Mouse (Mus musculus) ZHBTc4 (cell line): ENCODE measurements around the gene Gm10447.

ENCODE experiments used
- DNase-seq: peaks from one replicate; pipeline ENCODE4 v3.0.0-alpha.2; 2011; ENCODE audit warnings: low read depth, low spot score

Gm10447 gene

GRCm38 (mm10) chr11:53456474-53457371 lies at the start of gene Gm10447, which contains the start of gene Shroom1:
Gene Gm10447, minus strand, starts transcription at chr11:53457110.
Gene Shroom1, plus strand, starts transcription at chr11:53457205.
- peak; percentile 78 for DNase-seq

- DNase-seq = no peak
Measured at GRCm38 (mm10) chr11:53505026-53505663, 48.2 kb upstream of the Gm10447 start.

DNA sequence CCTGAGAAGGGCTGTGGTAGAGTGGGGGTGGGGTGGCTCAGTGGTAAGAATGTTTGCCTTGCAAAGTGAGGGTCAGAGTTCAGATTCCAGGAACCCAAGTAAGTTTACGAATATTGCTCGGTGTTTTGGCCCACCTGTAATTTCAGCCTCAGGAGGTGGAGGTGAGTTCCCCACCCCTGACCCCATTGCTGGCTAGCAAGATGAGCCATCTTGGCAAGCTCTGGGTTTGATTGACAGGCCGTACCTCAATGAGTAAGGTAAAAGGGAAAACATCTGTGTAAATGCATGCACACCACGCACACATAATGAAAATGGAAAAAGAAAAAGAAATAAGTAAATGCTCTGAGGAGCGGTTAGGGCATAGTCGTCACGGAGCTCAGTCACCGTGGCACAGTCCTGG lies 47.5 kb upstream of the Gm10447 start:
- DNase-seq = no peak

- DNase-seq = no peak
Measured at GRCm38 (mm10) chr11:53503738-53504137, 46.8 kb upstream of the Gm10447 start.

DNA sequence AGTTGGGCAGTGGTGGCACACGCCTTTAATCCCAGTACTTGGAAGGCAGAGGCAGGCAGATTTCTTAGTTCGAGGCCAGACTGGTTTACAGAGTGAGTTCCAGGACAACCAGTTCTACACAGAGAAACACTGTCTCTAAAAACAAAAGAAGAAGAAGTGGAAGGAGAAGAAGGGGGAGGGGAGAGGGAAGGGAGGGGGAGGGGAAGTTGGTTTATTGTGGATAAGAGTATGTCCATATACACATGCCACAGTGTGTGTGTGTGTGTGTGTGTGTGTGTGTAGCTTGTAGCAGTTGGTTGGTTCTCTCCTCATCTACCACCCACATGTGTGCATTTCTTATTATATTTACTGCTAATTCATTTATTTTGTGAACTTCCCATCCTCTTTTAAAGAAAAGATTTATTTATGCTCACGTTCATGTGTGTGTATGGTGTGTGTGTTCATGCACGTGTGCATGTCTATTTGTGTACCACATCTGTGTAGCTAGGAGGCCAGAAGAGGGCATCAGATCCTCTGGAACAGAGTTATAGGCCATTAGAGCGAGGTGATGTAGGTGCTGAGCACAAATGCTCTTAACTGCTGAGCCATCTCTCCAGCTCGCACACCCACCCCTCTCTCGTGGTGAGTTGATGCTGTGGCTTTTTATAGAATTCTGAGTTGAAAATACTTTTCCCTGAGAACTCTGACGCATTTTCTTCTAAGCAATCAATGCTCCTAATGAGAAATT lies 45.3 kb upstream of the Gm10447 start:
- no peak for DNase-seq

DNA sequence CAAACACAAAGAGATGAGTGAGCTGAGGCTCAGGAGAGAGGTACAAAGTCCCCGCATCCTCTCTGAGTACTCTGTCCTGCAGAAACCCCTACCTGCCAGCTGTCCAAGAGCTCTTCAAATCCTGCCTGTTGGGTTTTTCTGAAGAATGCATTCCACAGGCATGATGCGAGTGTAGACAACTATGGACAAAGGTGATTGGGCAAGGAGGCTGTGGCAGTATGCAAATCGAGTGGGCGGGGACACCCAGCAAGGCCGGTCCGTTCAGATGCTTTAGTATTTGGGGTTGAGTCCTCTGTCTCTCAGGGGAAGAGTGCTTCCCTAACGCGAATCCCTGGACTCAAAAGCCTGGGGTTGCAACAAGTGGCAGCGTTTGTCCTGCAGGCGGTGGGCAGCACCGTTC lies 43.7 kb upstream of the Gm10447 start:
- DNase-seq = peak; percentile 69

GRCm38 (mm10) chr11:53496946-53497345 lies 40.0 kb upstream of the Gm10447 start:
- no peak for DNase-seq

DNA sequence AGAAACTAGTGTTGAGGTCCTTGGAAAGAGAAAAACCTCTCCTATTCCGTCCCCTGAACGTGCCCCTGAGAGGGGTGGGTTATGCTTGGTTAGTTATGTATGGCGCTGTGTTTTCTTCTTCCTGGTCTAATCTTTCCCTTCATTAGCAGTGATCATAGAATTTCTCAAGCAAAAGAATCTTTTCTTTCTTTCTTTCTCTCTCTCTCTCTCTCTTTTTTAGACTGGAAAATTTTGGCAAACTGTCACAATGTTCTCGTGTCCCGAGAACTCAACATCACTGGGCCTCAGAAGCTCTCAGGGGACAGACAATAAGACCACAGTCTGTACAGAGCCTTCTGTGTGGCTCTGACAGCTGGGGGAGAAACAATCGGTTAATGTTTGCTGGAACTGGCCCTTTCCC lies 38.5 kb upstream of the Gm10447 start:
- DNase-seq = no peak

DNA sequence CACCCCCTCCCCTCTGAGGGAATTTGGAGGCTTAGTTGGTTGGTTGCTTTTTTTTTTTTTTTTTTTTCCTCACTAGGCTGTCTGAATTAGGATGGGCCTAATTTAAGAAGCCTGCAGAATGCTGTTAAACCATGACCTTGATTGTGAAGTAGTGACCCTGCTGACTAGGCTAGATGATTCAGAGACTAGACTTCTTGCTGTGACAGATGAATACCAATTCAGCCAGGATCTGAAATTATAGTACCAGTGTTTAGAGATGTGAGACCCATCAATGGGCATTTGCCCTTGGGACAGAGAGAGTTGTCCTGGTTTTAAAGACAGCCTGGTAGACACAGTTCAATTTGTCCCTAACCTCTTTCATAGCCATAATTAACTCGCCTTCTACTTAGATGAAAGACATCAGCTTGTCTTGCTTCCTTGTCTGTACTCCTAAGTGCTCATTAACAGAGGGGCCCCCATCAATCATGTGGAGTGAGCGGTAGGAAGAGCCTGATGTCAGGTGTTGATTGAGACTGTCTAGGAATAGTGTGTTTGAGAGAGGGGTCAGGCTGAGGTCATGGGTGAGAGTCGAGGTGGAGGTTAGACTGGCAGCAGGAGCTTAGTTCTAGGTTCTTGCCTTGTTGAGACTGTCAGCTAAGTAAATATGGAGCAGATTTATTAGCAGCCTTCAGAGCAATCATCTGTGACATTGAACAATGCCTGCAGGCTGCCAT lies 36.5 kb upstream of the Gm10447 start:
- DNase-seq = peak; percentile 37

DNA sequence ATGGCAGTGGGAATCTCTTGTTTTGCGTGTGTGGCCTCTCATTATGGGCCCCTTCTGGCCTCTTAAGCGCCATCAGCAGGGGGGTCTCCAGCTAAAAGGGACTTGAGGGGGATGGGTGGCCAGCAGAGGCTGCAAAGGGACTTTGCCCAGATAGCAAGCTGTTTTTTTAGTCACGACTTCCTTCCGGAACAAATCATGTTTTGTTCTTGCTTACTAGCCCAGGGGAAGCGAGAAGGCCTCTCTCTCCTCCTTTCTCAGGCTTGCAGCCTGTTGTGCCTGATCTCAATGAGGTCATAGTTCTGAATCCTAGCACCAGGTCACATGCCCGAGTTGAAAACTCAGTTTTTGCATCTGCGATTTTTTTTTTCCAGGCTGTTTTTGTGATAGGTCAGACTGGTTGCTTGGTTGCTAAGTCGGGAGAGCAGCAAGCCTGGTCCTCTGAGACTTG lies 35.1 kb upstream of the Gm10447 start:
- DNase-seq = no peak

GRCm38 (mm10) chr11:53489421-53489820 lies 32.5 kb upstream of the Gm10447 start:
- no peak for DNase-seq

DNA sequence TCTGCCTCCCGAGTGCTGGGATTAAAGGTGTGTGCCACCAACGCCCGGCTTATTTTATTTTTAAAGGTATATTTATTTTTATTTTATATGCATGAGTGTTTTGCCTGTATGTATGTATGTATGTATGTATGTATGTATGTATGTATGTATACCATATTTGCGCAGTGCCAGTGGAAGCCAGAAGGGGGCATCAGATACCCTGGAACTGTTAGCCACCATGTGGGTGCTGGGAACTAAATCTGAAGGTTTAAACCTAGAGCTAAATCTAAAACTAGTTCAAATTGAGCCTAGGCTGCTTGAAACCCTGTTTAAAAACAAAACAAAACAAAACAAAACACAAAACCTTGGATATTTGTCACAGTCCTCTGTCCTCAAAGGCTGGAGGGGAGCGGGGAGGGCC lies 32.1 kb upstream of the Gm10447 start:
- peak; percentile 62 for DNase-seq

- DNase-seq = peak; percentile 60
Measured at GRCm38 (mm10) chr11:53486822-53487594, 30.1 kb upstream of the Gm10447 start.

DNA sequence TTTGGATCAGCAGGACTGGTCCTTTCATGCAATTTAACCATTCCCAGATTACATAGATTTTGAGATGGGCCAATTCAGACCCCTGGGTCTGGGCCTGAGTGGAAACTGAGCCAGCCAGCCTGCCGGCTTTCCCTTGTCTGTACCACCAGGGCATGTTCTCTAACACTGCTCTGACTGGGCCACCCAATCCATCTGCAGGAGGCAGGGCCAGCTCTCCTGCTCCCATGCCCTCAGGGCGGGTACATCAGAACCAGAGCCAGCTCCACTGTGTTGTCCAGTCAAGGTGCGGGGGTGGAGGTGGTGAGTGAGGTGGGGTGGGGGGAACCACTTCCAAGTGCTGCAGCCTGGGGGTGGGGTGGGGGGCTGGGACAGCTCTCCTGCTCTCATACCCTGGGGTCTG lies 29.4 kb upstream of the Gm10447 start:
- no peak for DNase-seq

- DNase-seq = peak; percentile 61
Measured at GRCm38 (mm10) chr11:53485719-53486118, 28.8 kb upstream of the Gm10447 start.

DNA sequence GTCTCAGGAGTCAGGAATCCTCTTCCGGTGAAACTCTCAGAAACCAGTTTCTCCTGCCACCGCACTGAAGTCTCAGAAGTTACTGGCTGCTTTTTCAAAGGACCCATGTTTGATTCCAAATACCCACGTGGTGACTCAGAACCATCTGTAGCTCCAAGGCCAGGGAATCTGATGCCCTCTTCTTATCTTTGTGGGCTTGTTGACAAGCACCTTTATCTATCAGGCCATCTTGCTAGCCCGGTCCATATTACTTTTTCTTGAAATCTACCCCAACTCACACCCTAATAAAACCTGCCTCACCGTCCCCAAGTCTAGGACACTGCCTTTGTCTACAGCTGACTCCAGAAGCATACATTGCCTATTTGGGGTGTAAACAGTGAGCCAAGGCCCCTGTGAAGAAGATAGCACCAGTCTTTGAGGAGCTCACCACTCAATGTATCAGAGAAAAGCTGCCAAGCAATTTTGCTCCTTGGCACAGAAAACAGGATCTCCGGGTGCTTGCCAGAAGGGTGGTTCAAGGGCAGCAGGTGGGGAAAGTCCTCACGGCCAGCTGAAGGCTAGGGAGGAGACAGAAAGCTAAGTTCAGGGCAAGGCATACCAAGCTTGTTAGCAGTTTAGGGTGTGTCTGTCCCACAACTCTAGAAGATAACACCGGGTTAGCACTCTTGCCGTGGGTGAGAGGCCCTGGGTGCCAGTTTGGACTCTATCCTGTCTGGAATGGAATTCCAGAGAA lies 26.4 kb upstream of the Gm10447 start:
- DNase-seq = no peak

- no peak for DNase-seq
Measured at GRCm38 (mm10) chr11:53481088-53481730, 24.3 kb upstream of the Gm10447 start.

DNA sequence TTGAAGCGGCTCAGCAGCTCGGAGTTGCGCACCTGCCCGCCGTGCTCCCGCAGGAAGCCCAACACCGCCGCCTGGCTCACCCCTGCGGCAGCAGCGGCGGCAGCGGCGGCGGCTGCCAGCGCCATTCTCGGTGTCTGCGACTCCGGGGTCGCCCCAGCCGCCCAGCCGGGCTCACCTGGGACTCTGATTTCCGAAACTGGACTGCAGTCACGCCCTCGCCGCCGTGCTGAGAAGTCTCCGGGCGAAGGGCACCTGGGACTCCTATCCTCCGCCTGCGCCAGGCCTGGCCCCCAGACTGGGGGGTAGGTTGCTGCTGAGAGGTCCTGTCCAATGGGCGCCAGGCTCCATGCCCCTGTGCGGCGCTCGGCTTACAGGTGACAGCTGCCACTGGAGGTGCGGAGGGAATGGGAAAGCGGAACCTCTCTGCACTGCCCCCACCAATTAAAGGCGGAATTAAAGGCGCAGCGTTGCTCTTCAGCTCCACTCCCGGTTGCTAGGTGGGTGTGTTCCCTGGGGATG lies 22.9 kb upstream of the Gm10447 start, which contains the start of the genes Gm9945 and Sowaha:
TSS of gene Gm9945 (plus strand) at position 384 of the 519 bp plus-strand sequence.
TSS of gene Sowaha (minus strand) at position 492 of the 519 bp plus-strand sequence.
- peak; percentile 74 for DNase-seq

DNA sequence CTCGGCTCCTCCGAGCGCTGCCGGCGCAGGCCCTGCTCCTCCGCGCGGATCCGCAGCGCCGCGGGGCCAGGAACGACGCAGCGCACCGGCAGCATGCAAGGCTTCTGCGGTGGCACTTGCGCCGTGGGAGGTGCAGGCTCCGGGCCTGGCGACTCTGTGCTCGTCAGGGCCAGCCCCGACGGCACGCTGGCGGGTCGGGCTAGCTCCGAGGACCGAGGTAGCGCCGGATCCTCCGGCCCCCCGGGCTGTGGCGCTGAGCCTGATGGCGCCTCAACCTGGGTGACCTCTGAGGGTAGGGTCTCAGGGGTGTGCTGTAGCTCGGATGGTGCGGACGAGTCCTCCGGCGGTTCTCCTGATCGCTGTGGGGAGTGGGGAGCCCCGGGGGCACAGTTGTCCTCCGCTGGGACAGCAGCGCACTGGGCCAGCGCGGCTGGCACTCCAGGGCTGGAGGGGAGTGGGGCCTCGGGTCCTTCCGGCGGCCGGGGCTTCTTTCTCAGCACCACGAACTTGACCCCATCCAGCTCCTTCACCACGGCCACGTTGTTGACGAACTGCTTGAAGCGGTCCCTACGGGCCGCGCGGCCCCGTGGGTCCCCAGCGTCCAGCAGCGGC lies 22.4 kb upstream of the Gm10447 start:
- DNase-seq = peak; percentile 67
